ENCODE assay signal across 16 mouse cellular contexts in the genomic region with DNA sequence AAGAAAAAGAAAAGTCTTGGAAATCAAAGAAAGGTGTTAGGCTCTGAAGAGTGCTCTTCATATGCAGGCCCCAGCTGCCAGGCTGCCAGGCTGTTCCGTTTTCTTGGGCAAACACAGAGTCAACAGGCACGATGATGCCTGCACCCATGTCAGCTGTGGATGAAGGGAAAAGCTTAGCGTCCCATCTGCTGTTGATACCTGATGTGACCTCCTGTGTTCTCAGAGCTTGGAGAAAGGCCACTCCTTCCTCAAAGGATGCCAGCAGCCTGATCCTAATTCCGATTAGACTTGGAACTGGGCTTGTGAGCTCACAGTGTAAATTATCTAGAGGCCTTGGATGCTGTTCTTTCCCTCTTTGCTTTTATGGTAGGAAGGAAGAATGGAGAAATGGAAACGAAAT. TPM values are rescaled to one million over a fixed set of nuclear protein-coding genes. Genes with fewer than 3 reads are reported as not detected.
DNase-seq lines count a peak whose midpoint lies in the region; ATAC-seq and TF ChIP-seq lines count a peak whose summit lies in the region.
"Had no signal": no experiment of that assay in that cellular context is flagged by ENCODE, and none has a peak within 500 bp of the region (broad histone marks: within the 10 kb centered on the region; RNA-seq: fewer than 3 reads in every experiment).

No protein-coding gene starts in this region.

- no peak overlapping the region for H3K4me3 ChIP-seq in neural tube, embryonic 13.5 days
- H3K4me3 ChIP-seq in neural tube, embryonic 15.5 days (replicated peaks): no peak overlapping the region
- H3K4me3 ChIP-seq in hindbrain, postnatal 0 days (ENCODE audit: low read length): no peak overlapping the region
- H3K4me3 ChIP-seq: embryonic facial prominence, embryonic 15.5 days had no signal

- H3K27ac ChIP-seq in neural tube, embryonic 13.5 days (replicated peaks): peak overlapping the region; percentile 76; the same call in 1 of the 2 replicates
- no peak overlapping the region for H3K27ac ChIP-seq in neural tube, embryonic 15.5 days (replicated peaks)
- H3K27ac ChIP-seq in hindbrain, postnatal 0 days: peak overlapping the region; percentile 67; the same call in 1 of the 2 replicates
- H3K27ac ChIP-seq: embryonic facial prominence, embryonic 15.5 days had no signal

- H3K9ac ChIP-seq in neural tube, embryonic 13.5 days: no peak overlapping the region
- H3K9ac ChIP-seq in neural tube, embryonic 15.5 days (replicated peaks): no peak overlapping the region
- H3K9ac ChIP-seq in hindbrain, postnatal 0 days (replicated peaks; ENCODE audit: low read length): no peak overlapping the region
- H3K9ac ChIP-seq: embryonic facial prominence, embryonic 15.5 days had no signal

- H3K4me2 ChIP-seq in neural tube, embryonic 13.5 days: no peak overlapping the region
- H3K4me2 ChIP-seq in neural tube, embryonic 15.5 days: no peak overlapping the region
- no peak overlapping the region for H3K4me2 ChIP-seq in hindbrain, postnatal 0 days (ENCODE audit: low read depth, low read length)
- H3K4me2 ChIP-seq: embryonic facial prominence, embryonic 15.5 days had no signal

- no peaks in the 10 kb centered on the region for H3K27me3 ChIP-seq in neural tube, embryonic 13.5 days
- no peaks in the 10 kb centered on the region for H3K27me3 ChIP-seq in neural tube, embryonic 15.5 days (replicated peaks)
- no peaks in the 10 kb centered on the region for H3K27me3 ChIP-seq in hindbrain, postnatal 0 days (ENCODE audit: insufficient read depth, low read length)
- H3K27me3 ChIP-seq: embryonic facial prominence, embryonic 15.5 days had no signal

- no peak for TF ChIP-seq CTCF in hindbrain, postnatal 0 days (IDR thresholded peaks at IDR 0.05; ENCODE audit: low read depth)

- peak; percentile 60 for DNase-seq in cerebellum, adult 11-12 months
- peak; percentile 53 for DNase-seq in hindbrain, postnatal 0 days (ENCODE audit: low spot score)
- DNase-seq in adrenal gland, postnatal 10 days: no peak
- no peak for DNase-seq in heart, adult 18-20 months
- no peak for DNase-seq in left cerebral cortex, adult 11 months (ENCODE audit: low spot score)
- DNase-seq: adrenal gland, postnatal 36 days; heart, adult 11 months; heart, postnatal 14 days; kidney, adult 11 months; lung, postnatal 10 days; right cerebral cortex, postnatal 4 days had no signal

- WGBS in neural tube, embryonic 13.5 days: 54% methylated on average over 5 of the region's 5 CpGs
- 50% methylated on average over 5 of the region's 5 CpGs for WGBS in neural tube, embryonic 15.5 days
- 48% methylated on average over 5 of the region's 5 CpGs for WGBS in hindbrain, postnatal 0 days

- peaks cover 64% of the 10 kb centered on the region for H3K4me1 ChIP-seq in neural tube, embryonic 13.5 days (replicated peaks)
- peaks cover 35% of the 10 kb centered on the region for H3K4me1 ChIP-seq in neural tube, embryonic 15.5 days
- peaks cover 15% of the 10 kb centered on the region; the same call in 1 of the 2 replicates for H3K4me1 ChIP-seq in hindbrain, postnatal 0 days (ENCODE audit: insufficient read depth, low read length)

- no peaks in the 10 kb centered on the region for H3K36me3 ChIP-seq in neural tube, embryonic 13.5 days
- H3K36me3 ChIP-seq in neural tube, embryonic 15.5 days: no peaks in the 10 kb centered on the region
- H3K36me3 ChIP-seq in hindbrain, postnatal 0 days (ENCODE audit: insufficient read depth, low read length): no peaks in the 10 kb centered on the region

- no peak for ATAC-seq in cerebellum, adult (ENCODE audit: insufficient number of reproducible peaks, low FRiP score, low TSS enrichment)
- ATAC-seq in neural tube, embryonic 13.5 days (ENCODE audit: low read depth): no peak
- no peak for ATAC-seq in neural tube, embryonic 15.5 days (ENCODE audit: low FRiP score)
- ATAC-seq in hindbrain, postnatal 0 days: no peak

- H3K9me3 ChIP-seq in neural tube, embryonic 13.5 days: no peaks in the 10 kb centered on the region
- H3K9me3 ChIP-seq in neural tube, embryonic 15.5 days (replicated peaks): no peaks in the 10 kb centered on the region
- H3K9me3 ChIP-seq in hindbrain, postnatal 0 days (ENCODE audit: low read length): no peaks in the 10 kb centered on the region
- H3K9me3 ChIP-seq: embryonic facial prominence, embryonic 15.5 days had no signal

RNA-seq across cellular contexts. Expression of a gene that starts 51.6 kb away (rescaled TPM):
- 9.6 and 12.6 TPM in 2 replicates for polyA plus RNA-seq in neural tube, embryonic 13.5 days (2015; fragmentation: Nextera tagmentation; extraction: Ambion mirVana)
- 7.8 and 10.9 TPM in 2 replicates for polyA plus RNA-seq in neural tube, embryonic 15.5 days (2015; fragmentation: Nextera tagmentation; extraction: Ambion mirVana)
- total RNA-seq in hindbrain, postnatal 0 days (2014; rRNA removed): 22.8 and 30.4 TPM in 2 replicates
- 7.2 and 8.1 TPM in 2 replicates for polyA plus RNA-seq in hindbrain, postnatal 0 days (2015; fragmentation: Nextera tagmentation; extraction: Ambion mirVana)
- total RNA-seq in adrenal gland, postnatal 10 days (2021): 10 to 100 TPM; 83.8 to 95.3 TPM
- 100 to 1,000 TPM; 104 to 113 TPM for total RNA-seq in heart, adult 18-20 months (2021)

RNA-seq across cellular contexts. Expression of a gene that starts 58.0 kb away (rescaled TPM):
- polyA plus RNA-seq in neural tube, embryonic 13.5 days (2015; fragmentation: Nextera tagmentation; extraction: Ambion mirVana): 0.22 TPM in 1 of 2 replicates, not detected in the other
- polyA plus RNA-seq in neural tube, embryonic 15.5 days (2015; fragmentation: Nextera tagmentation; extraction: Ambion mirVana): 7.2 TPM in 1 of 2 replicates, not detected in the other
- not detected in 2 replicates for total RNA-seq in hindbrain, postnatal 0 days (2014; rRNA removed)
- 0.06 TPM in 1 of 2 replicates, not detected in the other for polyA plus RNA-seq in hindbrain, postnatal 0 days (2015; fragmentation: Nextera tagmentation; extraction: Ambion mirVana)
- total RNA-seq in adrenal gland, postnatal 10 days (2021): under 1 TPM; 0.09 to 0.18 TPM
- not detected for total RNA-seq in heart, adult 18-20 months (2021)
- total RNA-seq: adrenal gland, postnatal 36 days; liver, adult 2 months had no signal

Comparison
In these comparisons a context has a peak if more than half of its experiments do, and no peak if none do; other contexts are left out.
1. DNase-seq: peak in cerebellum, adult 11-12 months (single experiment) and hindbrain, postnatal 0 days (single experiment); none in adrenal gland, postnatal 10 days (single experiment), heart, adult 18-20 months (0 of 2) and left cerebral cortex, adult 11 months (single experiment).